Mouse (Mus musculus) lung, embryonic 15.5 days (tissue): Measurements from ENCODE around the gene Rbms3. TPM values are rescaled to one million over a fixed set of nuclear protein-coding genes. Genes with fewer than 3 reads are reported as not detected.

ENCODE experiments used
- ATAC-seq: fragments of 200-750 bp; cut with Nextera tagmentation; 2 replicates; pipeline ENCODE4 v1.8.0; 2017; ENCODE audit warnings: moderate number of reproducible peaks, borderline replicate concordance; ENCODE audit not compliant: low FRiP score, low TSS enrichment; ENCODE audit errors: extremely low read depth
- H3K27ac ChIP-seq: fragments of 300-500 bp; sonication (generic); 2 replicates; pipeline ENCODE4 v1.5.1; 2015; ENCODE audit warnings: moderate library complexity, mild to moderate bottlenecking, inconsistent platforms
- H3K27me3 ChIP-seq: fragments of 300-500 bp; sonication (generic); 2 replicates; pipeline ENCODE4 v1.6.1; 2015; ENCODE audit warnings: inconsistent platforms
- H3K36me3 ChIP-seq: fragments of 300-500 bp; sonication (generic); 2 replicates; pipeline ENCODE4 v1.6.1; 2015; ENCODE audit warnings: inconsistent platforms
- H3K4me1 ChIP-seq: fragments of 300-500 bp; sonication (generic); 2 replicates; pipeline ENCODE4 v1.6.1; 2015; ENCODE audit warnings: inconsistent platforms
- H3K4me2 ChIP-seq: fragments of 300-500 bp; sonication (generic); 2 replicates; pipeline ENCODE4 v1.6.1; 2015; ENCODE audit warnings: inconsistent platforms, mild to moderate bottlenecking, moderate library complexity
- H3K4me3 ChIP-seq: fragments of 300-500 bp; sonication (generic); 2 replicates; pipeline ENCODE4 v1.5.1; 2015; ENCODE audit warnings: mild to moderate bottlenecking, inconsistent platforms
- H3K9ac ChIP-seq: fragments of 300-500 bp; sonication (generic); 2 replicates; pipeline ENCODE4 v1.6.1; 2015; ENCODE audit warnings: inconsistent platforms
- H3K9me3 ChIP-seq: fragments of 300-500 bp; sonication (generic); 2 replicates; pipeline ENCODE4 v1.6.1; 2016; ENCODE audit warnings: inconsistent platforms
- WGBS: fragments of 180-500 bp; shearing (Covaris S2); methylation state at CpG from one replicate; pipeline ENCODE4 v1.1.7; 2015; 5-methylcytosine and 5-hydroxymethylcytosine counted together
- polyA plus RNA-seq: library from polyadenylated mRNA; unstranded; fragments of >200 nt; fragmentation: Nextera tagmentation; extraction: Ambion mirVana; gene quantifications from 2 replicates; pipeline ENCODE4 v1.2.1, GENCODE M21; 2015

Rbms3 gene
- polyA plus RNA-seq, 1 experiment from 2014 or later: 105 TPM

DNA sequence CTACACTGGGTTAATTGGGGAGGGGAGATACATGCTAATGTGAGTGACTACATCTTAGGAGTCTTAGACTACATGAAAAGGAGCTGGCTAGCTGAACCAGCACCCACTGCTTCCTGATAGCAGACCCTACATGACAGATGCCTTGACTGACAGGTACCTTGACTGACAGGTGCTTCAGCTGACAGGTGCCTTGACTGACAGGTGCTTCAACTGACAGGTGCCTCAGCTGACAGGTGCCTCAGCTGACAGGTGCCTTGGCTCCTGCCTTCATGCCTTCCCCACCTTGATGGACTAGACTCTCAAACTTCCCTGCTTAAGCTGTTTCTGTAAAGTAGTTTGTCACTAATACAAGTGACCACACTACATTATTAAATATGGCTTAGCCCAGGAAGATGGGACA, 232.6 kb downstream of the Rbms3 start:
- Histone ChIP-seq H3K9ac (no peak overlapping the region), H3K27ac (no peak overlapping the region), H3K4me1 (peaks cover 25% of the 10 kb centered on the region; the same call in 1 of the 2 replicates), H3K4me2 (no peak overlapping the region), H3K4me3 (no peak overlapping the region), H3K27me3 (no peaks in the 10 kb centered on the region), H3K36me3 (no peaks in the 10 kb centered on the region), H3K9me3 (no peaks in the 10 kb centered on the region)
- ATAC-seq: no peak

DNA sequence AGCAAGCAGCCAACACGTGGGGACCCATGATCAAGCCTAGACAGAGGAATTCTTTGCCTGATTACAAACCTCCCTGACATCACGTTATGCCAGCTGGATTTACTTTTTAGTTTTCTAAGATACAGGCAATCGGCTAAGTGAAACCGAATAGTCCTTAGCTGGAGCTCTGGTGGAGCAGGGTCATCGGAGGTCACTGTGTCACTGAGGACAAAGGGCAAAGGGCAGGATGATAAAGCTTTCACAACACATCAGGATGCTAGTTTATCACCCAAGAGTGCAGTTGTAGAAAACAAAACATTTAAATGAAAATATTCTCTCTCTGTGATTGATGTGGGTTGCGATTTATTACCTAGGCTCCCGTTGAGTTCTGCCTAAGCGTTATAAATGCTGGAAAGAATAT, 233.1 kb downstream of the Rbms3 start:
- 66% methylated on average over 8 of the region's 8 CpGs for WGBS
- Histone ChIP-seq H3K9me3 (no peaks in the 10 kb centered on the region), H3K4me3 (no peak overlapping the region), H3K4me1 (peaks cover 25% of the 10 kb centered on the region; the same call in 1 of the 2 replicates), H3K27me3 (no peaks in the 10 kb centered on the region), H3K36me3 (no peaks in the 10 kb centered on the region), H3K9ac (no peak overlapping the region), H3K4me2 (no peak overlapping the region), H3K27ac (no peak overlapping the region)
- no peak for ATAC-seq

DNA sequence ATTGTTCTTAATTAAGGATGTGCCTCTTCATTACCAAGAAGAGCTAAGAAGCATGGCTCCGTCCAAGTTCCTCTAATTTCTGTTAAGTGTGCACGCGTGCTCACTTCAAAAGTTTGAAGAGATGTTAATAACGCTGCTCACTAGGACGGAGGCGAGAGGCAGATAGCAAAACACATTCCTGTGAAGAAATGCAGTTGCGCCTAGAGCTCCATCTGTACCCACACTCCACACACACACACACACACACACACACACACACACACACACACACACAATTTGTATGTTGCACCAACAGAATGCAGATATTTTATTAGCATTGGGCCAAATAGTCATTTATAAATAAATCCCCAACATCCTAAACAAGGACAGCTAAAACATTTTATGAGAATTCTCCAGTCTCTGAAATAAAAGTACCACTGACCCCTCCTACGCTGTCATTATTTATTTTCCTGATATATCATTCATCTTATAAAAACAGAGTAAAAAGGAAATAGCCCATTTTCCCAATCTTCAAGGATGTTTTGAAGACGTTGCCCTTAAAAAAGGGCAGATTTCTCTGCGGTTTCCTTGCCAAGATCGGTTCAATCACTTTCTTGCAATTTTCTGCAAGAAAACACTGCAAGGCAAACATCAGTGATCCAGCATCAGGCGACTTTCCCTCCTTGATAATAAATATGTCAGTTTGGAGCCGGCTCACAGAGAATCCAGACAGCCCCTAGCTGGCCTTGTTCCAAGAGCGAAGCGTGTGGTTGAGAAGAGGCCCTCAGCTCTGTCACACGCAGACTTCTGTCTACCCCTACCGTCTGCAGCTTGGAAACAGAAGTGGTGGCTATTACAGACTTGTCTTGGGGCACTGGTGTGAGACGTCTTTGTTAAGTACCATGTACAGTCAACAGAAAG, 235.8 kb downstream of the Rbms3 start:
- no peak overlapping the region for H3K4me2 ChIP-seq
- no peaks in the 10 kb centered on the region for H3K9me3 ChIP-seq
- peak; percentile 88 for ATAC-seq
- H3K4me1 ChIP-seq: peaks cover 13% of the 10 kb centered on the region; the same call in 1 of the 2 replicates
- H3K27ac ChIP-seq: peak overlapping the region; percentile 27
- H3K27me3 ChIP-seq: no peaks in the 10 kb centered on the region
- no peaks in the 10 kb centered on the region for H3K36me3 ChIP-seq
- no peak overlapping the region for H3K4me3 ChIP-seq
- 31% methylated on average over 18 of the region's 18 CpGs for WGBS
- no peak overlapping the region for H3K9ac ChIP-seq

DNA sequence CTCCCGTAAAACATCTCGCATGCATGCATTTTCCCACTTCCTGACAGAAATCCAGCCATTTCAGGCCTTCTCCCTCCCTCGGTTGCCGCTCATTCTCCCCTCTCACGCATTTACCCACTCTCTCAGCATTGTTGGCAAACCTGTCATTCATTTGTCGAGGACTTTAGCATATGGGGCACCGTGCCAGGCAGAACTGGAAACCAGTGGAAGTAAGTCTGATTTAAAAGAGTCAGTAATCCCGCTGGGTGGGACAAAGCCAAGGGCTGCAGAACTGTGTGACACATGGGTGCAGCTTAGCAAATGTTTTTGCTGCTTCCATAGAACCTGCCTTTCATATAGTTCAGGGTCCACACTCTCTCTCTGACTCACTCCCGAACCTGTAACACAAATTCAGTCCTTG, 241.7 kb downstream of the Rbms3 start:
- H3K4me1 ChIP-seq: no peaks in the 10 kb centered on the region
- H3K36me3 ChIP-seq: no peaks in the 10 kb centered on the region
- H3K27ac ChIP-seq: no peak overlapping the region
- no peaks in the 10 kb centered on the region for H3K9me3 ChIP-seq
- no peak overlapping the region for H3K9ac ChIP-seq
- WGBS: 72% methylated on average over 9 of the region's 9 CpGs
- ATAC-seq: no peak
- H3K4me3 ChIP-seq: no peak overlapping the region
- no peaks in the 10 kb centered on the region for H3K27me3 ChIP-seq
- H3K4me2 ChIP-seq: no peak overlapping the region

DNA sequence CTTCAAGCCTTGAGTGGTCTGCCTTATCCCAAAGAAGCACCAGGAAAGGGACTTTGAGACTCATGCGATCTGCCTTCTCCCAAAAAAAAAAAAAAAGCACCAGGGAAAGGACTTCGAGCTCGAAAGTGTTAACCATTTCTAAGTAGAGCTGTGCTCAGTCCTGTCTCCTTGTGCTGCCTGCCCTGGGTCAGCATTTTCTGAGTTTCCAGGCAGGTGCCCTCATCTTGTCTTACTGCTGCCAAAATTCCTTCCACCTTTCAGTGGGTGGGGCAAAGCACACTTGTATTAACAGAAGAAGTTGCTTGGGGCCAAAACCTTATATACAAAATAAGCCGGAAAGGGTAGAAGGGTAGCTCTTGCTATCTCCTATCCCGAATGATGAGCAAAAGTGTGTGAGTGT, 248.8 kb downstream of the Rbms3 start:
- H3K36me3 ChIP-seq: no peaks in the 10 kb centered on the region
- H3K27me3 ChIP-seq: no peaks in the 10 kb centered on the region
- no peak overlapping the region for H3K4me2 ChIP-seq
- H3K4me1 ChIP-seq: peaks cover 21% of the 10 kb centered on the region
- H3K9me3 ChIP-seq: no peaks in the 10 kb centered on the region
- WGBS: 58% methylated on average over 5 of the region's 5 CpGs
- no peak overlapping the region for H3K9ac ChIP-seq
- no peak for ATAC-seq
- no peak overlapping the region for H3K4me3 ChIP-seq
- H3K27ac ChIP-seq: no peak overlapping the region

DNA sequence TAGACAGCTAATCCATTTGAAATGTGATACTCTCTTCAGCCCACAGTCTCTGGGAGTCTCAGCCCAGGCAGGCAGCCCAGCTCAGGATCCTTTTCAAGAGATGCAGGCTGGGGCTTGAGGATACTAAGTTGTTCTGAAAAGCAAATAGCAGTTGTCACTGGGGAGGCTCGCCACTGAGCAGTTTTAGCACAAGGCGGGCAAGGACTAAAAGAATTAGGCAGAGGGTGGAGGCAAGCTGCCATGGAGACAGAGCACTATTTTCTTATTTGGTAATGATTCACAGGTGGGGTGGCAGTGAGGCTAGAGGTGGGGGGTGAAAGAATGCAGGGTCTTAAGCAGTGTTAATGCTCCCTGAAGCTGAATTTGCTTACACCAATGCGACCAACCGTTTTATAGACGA, 249.6 kb downstream of the Rbms3 start:
- 31% methylated on average over 5 of the region's 5 CpGs for WGBS
- Histone ChIP-seq H3K9ac (no peak overlapping the region), H3K36me3 (no peaks in the 10 kb centered on the region), H3K4me3 (no peak overlapping the region), H3K27ac (no peak overlapping the region), H3K9me3 (no peaks in the 10 kb centered on the region), H3K27me3 (no peaks in the 10 kb centered on the region), H3K4me2 (no peak overlapping the region), H3K4me1 (peaks cover 21% of the 10 kb centered on the region)
- ATAC-seq: 0 out of 2 replicates have a peak, but pooled peaks have one; percentile 57

DNA sequence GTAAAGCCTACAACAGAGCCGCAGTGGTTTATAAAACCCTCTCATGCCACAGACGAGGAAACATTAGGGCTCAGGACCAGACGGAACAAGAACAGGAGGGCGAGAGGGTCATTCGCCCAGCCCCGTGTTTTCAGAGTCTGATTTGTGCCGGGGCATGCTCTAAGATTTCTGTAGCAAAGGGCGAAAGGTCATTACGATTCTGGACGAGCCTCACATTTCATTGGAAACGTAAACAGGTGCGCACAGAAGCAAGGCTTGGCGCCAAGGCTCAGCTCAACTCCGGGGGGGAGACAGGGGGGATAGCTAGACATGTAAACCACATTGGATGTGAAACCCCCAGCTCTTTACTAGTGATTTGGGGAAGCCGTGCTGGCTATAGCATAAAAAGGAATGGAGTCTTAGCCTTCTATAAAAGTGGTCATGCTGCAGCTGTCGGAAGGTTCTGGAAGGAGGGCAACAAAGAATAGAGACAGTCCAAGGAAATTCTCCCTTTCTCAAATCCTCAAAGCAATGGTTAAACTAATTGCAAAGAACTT, 250.2 kb downstream of the Rbms3 start:
- H3K4me2 ChIP-seq: no peak overlapping the region
- H3K4me3 ChIP-seq: no peak overlapping the region
- no peaks in the 10 kb centered on the region for H3K36me3 ChIP-seq
- no peak overlapping the region for H3K27ac ChIP-seq
- no peak for ATAC-seq
- H3K27me3 ChIP-seq: no peaks in the 10 kb centered on the region
- H3K9ac ChIP-seq: no peak overlapping the region
- 55% methylated on average over 16 of the region's 16 CpGs for WGBS
- peaks cover 21% of the 10 kb centered on the region for H3K4me1 ChIP-seq
- H3K9me3 ChIP-seq: no peaks in the 10 kb centered on the region

DNA sequence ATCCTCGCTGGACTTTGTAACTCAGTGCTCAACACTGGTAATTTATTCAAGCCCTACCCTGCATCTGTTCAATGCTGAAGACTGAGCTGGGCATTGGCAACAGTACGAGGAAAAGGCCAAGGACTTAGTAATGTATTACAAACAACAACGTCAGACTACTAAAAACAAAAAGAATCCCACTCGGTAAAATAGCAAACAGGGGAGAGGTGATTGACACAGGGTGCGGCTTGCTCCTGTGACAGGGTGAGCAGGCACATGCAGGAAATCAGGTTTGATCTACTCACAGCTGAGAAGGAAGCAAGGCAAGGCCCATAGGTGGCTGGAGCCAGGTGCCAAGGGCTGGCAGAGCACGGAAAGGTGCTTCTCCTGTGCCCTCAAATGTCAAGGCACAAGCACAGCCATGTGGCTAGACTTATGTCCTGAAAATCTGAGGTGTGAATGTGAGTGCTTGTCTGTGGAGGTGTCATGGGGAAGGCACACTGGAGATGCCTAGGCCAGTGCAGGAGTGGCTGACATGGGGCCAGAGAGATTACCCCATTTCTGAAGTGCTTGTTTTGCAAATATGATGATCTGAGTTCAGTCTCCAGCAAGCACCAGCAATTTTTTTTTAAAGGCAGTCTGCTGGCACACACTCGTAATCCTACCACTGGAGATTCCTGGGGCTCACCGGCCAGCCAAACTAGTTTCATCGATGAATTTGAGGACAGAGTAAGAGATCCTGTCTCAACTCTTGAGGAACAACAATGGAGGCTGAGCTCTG, 251.4 kb downstream of the Rbms3 start:
- no peaks in the 10 kb centered on the region for H3K27me3 ChIP-seq
- no peaks in the 10 kb centered on the region for H3K9me3 ChIP-seq
- no peak overlapping the region for H3K9ac ChIP-seq
- no peak overlapping the region for H3K4me3 ChIP-seq
- H3K27ac ChIP-seq: no peak overlapping the region
- no peaks in the 10 kb centered on the region for H3K36me3 ChIP-seq
- 48% methylated on average over 9 of the region's 9 CpGs for WGBS
- H3K4me2 ChIP-seq: no peak overlapping the region
- no peak for ATAC-seq
- H3K4me1 ChIP-seq: peaks cover 24% of the 10 kb centered on the region

DNA sequence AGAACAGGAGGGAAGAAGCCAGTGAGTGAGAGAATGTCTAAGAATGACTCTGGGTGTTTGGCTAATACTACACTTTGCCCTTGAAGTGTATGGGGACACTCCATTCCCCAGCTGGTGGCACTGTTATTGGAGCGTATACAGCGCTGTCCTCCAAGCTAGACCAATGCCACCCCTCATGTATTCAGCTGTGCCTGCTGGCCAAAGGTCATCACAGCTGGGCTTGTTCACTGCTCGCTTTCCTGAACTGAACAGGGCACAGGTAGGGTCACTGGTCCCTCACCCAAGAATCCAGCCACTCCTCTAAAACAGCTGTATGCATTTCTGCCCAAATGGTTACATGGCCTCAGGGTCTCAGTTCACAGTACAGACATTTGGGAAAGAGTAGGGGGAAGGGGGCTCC, 253.9 kb downstream of the Rbms3 start:
- Histone ChIP-seq H3K4me2 (no peak overlapping the region), H3K36me3 (no peaks in the 10 kb centered on the region), H3K27ac (no peak overlapping the region), H3K4me3 (no peak overlapping the region), H3K9ac (no peak overlapping the region), H3K27me3 (no peaks in the 10 kb centered on the region), H3K9me3 (no peaks in the 10 kb centered on the region), H3K4me1 (peaks cover 22% of the 10 kb centered on the region)
- WGBS: 92% methylated on average over 3 of the region's 3 CpGs
- ATAC-seq: no peak

DNA sequence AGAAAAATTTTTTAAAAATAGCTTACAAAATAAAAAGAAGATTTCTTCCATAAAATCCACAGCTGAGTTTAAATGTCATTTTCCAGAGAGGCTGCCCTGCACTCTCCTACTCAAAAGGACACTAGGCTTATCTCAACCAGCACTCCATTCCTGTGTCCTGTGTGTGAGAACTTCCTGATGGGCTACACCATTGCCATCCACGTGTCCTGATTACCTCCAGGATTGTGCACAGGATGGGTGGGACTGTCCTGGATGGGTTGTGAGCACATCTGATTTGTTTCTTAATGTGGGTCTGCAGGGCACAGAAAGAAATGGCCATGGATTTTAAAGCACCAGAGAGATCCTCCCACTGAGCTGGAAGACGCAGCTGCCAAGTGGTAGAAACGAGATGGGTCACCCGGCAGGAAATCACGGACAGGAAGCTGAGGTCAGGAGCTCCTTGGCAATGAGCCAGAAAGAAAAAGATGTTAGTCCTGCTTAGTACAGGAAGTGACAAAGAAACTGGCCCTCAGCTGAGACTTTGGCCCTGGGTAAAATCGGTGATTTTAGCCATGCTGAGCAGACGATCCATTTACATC, 256.5 kb downstream of the Rbms3 start:
- H3K27me3 ChIP-seq: no peaks in the 10 kb centered on the region
- no peaks in the 10 kb centered on the region for H3K9me3 ChIP-seq
- no peaks in the 10 kb centered on the region for H3K36me3 ChIP-seq
- 16% methylated on average over 7 of the region's 7 CpGs for WGBS
- no peak overlapping the region for H3K4me2 ChIP-seq
- ATAC-seq: peak; percentile 77
- H3K9ac ChIP-seq: no peak overlapping the region
- peaks cover 4% of the 10 kb centered on the region; the same call in 1 of the 2 replicates for H3K4me1 ChIP-seq
- no peak overlapping the region for H3K4me3 ChIP-seq
- peak overlapping the region; percentile 42 for H3K27ac ChIP-seq

DNA sequence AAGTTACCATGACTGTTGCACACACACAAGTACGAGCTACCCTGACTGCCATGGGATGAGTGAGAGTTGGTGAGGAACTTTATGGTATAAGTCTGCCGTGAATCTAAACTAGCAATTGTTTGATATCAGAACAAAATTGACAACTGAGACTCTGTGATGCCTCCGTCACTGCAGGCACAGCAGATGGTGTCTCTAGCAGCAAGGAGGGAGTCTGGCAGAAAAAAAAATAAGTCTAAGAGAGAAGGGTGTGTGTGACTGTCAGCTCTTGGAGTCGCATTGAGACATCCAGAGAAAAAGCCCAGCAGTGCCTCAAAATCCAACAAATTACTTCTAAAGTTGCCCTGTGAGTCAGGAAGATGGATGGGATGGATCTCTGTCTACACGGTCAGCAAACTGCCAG, 257.7 kb downstream of the Rbms3 start:
- ATAC-seq: no peak
- 59% methylated on average over 5 of the region's 5 CpGs for WGBS
- H3K4me2 ChIP-seq: no peak overlapping the region
- H3K9me3 ChIP-seq: no peaks in the 10 kb centered on the region
- no peak overlapping the region for H3K27ac ChIP-seq
- no peaks in the 10 kb centered on the region for H3K27me3 ChIP-seq
- H3K36me3 ChIP-seq: no peaks in the 10 kb centered on the region
- H3K4me3 ChIP-seq: no peak overlapping the region
- H3K4me1 ChIP-seq: peaks cover 3% of the 10 kb centered on the region; the same call in 1 of the 2 replicates
- no peak overlapping the region for H3K9ac ChIP-seq
